Mouse (Mus musculus) CD8-positive naive resting alpha-beta T cell, adult 2 months (primary cell): ENCODE data around the gene Dnah7a.
A peak's percentile ranks its signal among the peaks of the same experiment; 100 is the strongest.
"Not testable (repeated sequence)": the region's sequence is repeated elsewhere in the genome, so short reads cannot be mapped to it uniquely, and the experiment has no call there.

Experiments
- DNase-seq, 2 experiments: peaks; one replicate each; pipeline ENCODE4 v3.0.0; 2022; ENCODE audit warnings: low read depth in 2 of 2, low spot score in 2 of 2

The Dnah7a gene

GRCm38 (mm10) chr1:53393936-53394760, 312.4 kb downstream of the Dnah7a start:
- not testable (repeated sequence) for DNase-seq

GRCm38 (mm10) chr1:53388762-53389161, 317.8 kb downstream of the Dnah7a start:
- no peak for DNase-seq

GRCm38 (mm10) chr1:53384085-53384688, 322.4 kb downstream of the Dnah7a start:
- DNase-seq: no peak

- DNase-seq: no peak
Observed at GRCm38 (mm10) chr1:53377731-53378130, 328.9 kb downstream of the Dnah7a start.

- DNase-seq: not testable (repeated sequence)
Observed at GRCm38 (mm10) chr1:53375965-53376364, 330.6 kb downstream of the Dnah7a start.

- DNase-seq: no peak
Observed at GRCm38 (mm10) chr1:53358988-53359387, 347.6 kb downstream of the Dnah7a start.

GRCm38 (mm10) chr1:53352327-53353261, 354.0 kb downstream of the Dnah7a start, which contains the start of the genes Asdurf, Gm28551 and Asnsd1:
TSS of gene Asdurf (minus strand) at chr1:53352619.
TSS of gene Gm28551 (minus strand) at chr1:53352667.
TSS of gene Asnsd1 (minus strand) at chr1:53352752.
- DNase-seq: peak; percentile 98 to 99
